In the genomic region with DNA sequence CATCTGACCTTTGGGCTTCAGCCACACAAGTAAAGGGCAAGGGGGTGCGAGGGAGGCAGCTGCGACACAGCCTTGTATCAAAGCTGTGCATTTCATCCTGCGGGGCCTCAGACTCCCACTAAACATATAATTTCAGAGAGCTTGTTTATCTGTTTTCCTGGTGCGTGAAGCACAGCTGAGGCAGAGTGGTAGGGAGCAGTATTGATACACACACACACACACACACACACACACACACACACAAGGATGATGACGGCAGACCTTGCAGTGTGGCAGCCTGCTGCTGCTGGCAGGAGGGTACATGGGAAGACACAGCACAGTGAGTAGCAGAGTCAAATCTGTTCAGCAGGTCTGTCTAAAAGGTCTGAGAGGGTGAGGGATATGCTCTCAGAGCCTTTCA, we compare ENCODE assay signal across 28 mouse cellular contexts.
DNase-seq lines count a peak whose midpoint lies in the region; ATAC-seq and TF ChIP-seq lines count a peak whose summit lies in the region.
"Had no signal": no experiment of that assay in that cellular context is flagged by ENCODE, and none has a peak within 500 bp of the region (broad histone marks: within the 10 kb centered on the region; RNA-seq: fewer than 3 reads in every experiment).

No protein-coding gene starts in this region.

- no peaks in the 10 kb centered on the region for H3K9me3 ChIP-seq in hindbrain, embryonic 11.5 days (ENCODE audit: control insufficient read depth, low read length)
- H3K9me3 ChIP-seq in hindbrain, embryonic 13.5 days = no peaks in the 10 kb centered on the region
- no peaks in the 10 kb centered on the region for H3K9me3 ChIP-seq in hindbrain, embryonic 12.5 days (replicated peaks)
- H3K9me3 ChIP-seq: embryonic facial prominence, embryonic 13.5 days; limb, embryonic 10.5 days; limb, embryonic 15.5 days; liver, embryonic 13.5 days; megakaryocyte, embryonic 14.5 days; midbrain, embryonic 13.5 days; stomach, embryonic 15.5 days had no signal

- peak; percentile 29 for ATAC-seq in hindbrain, embryonic 11.5 days (ENCODE audit: low FRiP score)
- no peak; the same call in 1 of the 2 replicates for ATAC-seq in hindbrain, embryonic 13.5 days (ENCODE audit: low FRiP score)
- peak; percentile 17; the same call in 1 of the 2 replicates for ATAC-seq in hindbrain, embryonic 12.5 days (ENCODE audit: low FRiP score)
- ATAC-seq: intestine, postnatal 0 days; lung, postnatal 0 days; midbrain, embryonic 13.5 days; Patski had no signal

- no peak overlapping the region for H3K4me3 ChIP-seq in hindbrain, embryonic 11.5 days (ENCODE audit: low read depth, low read length)
- no peak overlapping the region for H3K4me3 ChIP-seq in hindbrain, embryonic 13.5 days
- H3K4me3 ChIP-seq in hindbrain, embryonic 12.5 days = no peak overlapping the region
- H3K4me3 ChIP-seq: embryonic facial prominence, embryonic 13.5 days; limb, embryonic 10.5 days; limb, embryonic 15.5 days; liver, embryonic 13.5 days; megakaryocyte, embryonic 14.5 days; midbrain, embryonic 13.5 days; stomach, embryonic 15.5 days had no signal

- H3K27me3 ChIP-seq in hindbrain, embryonic 11.5 days (ENCODE audit: control insufficient read depth, insufficient read depth, low read length) = no peaks in the 10 kb centered on the region
- H3K27me3 ChIP-seq in hindbrain, embryonic 13.5 days = no peaks in the 10 kb centered on the region
- no peaks in the 10 kb centered on the region for H3K27me3 ChIP-seq in hindbrain, embryonic 12.5 days
- H3K27me3 ChIP-seq: embryonic facial prominence, embryonic 13.5 days; limb, embryonic 15.5 days; liver, embryonic 13.5 days; Patski; stomach, embryonic 15.5 days had no signal

- no peak for TF ChIP-seq POLR2A in brain, embryonic 14.5 days (IDR thresholded peaks at IDR 0.05; ENCODE audit: borderline replicate concordance, extremely low read depth, insufficient read depth, insufficient read length, poor library complexity, severe bottlenecking)

- 0 out of 2 replicates have a peak overlapping the region, but pooled peaks have one; percentile 18 for H3K27ac ChIP-seq in hindbrain, embryonic 11.5 days (ENCODE audit: low read depth, low read length)
- no peak overlapping the region for H3K27ac ChIP-seq in hindbrain, embryonic 13.5 days
- no peak overlapping the region for H3K27ac ChIP-seq in hindbrain, embryonic 12.5 days
- H3K27ac ChIP-seq: embryonic facial prominence, embryonic 13.5 days; limb, embryonic 10.5 days; limb, embryonic 15.5 days; liver, embryonic 13.5 days; midbrain, embryonic 13.5 days; stomach, embryonic 15.5 days had no signal

- no peak overlapping the region for H3K9ac ChIP-seq in hindbrain, embryonic 11.5 days (ENCODE audit: low read depth, low read length)
- no peak overlapping the region for H3K9ac ChIP-seq in hindbrain, embryonic 13.5 days
- H3K9ac ChIP-seq in hindbrain, embryonic 12.5 days = no peak overlapping the region
- H3K9ac ChIP-seq: embryonic facial prominence, embryonic 13.5 days; limb, embryonic 15.5 days; liver, embryonic 13.5 days; midbrain, embryonic 13.5 days; stomach, embryonic 15.5 days had no signal

- peak; percentile 24 for DNase-seq in embryo, embryonic 10 days (ENCODE audit: low spot score)
- DNase-seq in embryo, embryonic 11 days = no peak
- peak; percentile 31 for DNase-seq in hindbrain, embryonic 11.5 days (ENCODE audit: low spot score)
- DNase-seq in brain, embryonic 14.5 days (ENCODE audit: low read depth) = peak; percentile 61
- DNase-seq in heart, adult 8-10 months (ENCODE audit: low spot score) = no peak
- DNase-seq: adrenal gland, postnatal 10 days; cerebellum, postnatal 36 days; gastrocnemius, postnatal 25 days; heart, adult 11 months; heart, postnatal 36 days; kidney, adult 9 months; kidney, postnatal 14 days; liver, embryonic 13.5 days; lung, adult 18-20 months; lung, postnatal 4 days; right cerebral cortex, postnatal 25 days had no signal

- no peak overlapping the region for H3K4me2 ChIP-seq in hindbrain, embryonic 11.5 days (replicated peaks; ENCODE audit: low read depth, low read length)
- no peak overlapping the region for H3K4me2 ChIP-seq in hindbrain, embryonic 13.5 days
- no peak overlapping the region for H3K4me2 ChIP-seq in hindbrain, embryonic 12.5 days (replicated peaks)
- H3K4me2 ChIP-seq: embryonic facial prominence, embryonic 13.5 days; heart, embryonic 11.5 days; limb, embryonic 15.5 days; liver, embryonic 13.5 days; midbrain, embryonic 13.5 days; stomach, embryonic 15.5 days had no signal

- no peaks in the 10 kb centered on the region; the same call in 1 of the 2 replicates for H3K4me1 ChIP-seq in hindbrain, embryonic 11.5 days (replicated peaks; ENCODE audit: control insufficient read depth, insufficient read depth, low read length)
- H3K4me1 ChIP-seq in hindbrain, embryonic 13.5 days (replicated peaks) = peaks cover 27% of the 10 kb centered on the region
- H3K4me1 ChIP-seq in hindbrain, embryonic 12.5 days = peaks cover 24% of the 10 kb centered on the region

- WGBS in hindbrain, embryonic 11.5 days = 23% methylated on average over 5 of the region's 5 CpGs
- WGBS in hindbrain, embryonic 13.5 days = 16% methylated on average over 5 of the region's 5 CpGs
- 25% methylated on average over 5 of the region's 5 CpGs for WGBS in hindbrain, embryonic 12.5 days

- no peaks in the 10 kb centered on the region for H3K36me3 ChIP-seq in hindbrain, embryonic 11.5 days (ENCODE audit: control insufficient read depth, insufficient read depth, low read length)
- H3K36me3 ChIP-seq in hindbrain, embryonic 13.5 days = no peaks in the 10 kb centered on the region
- no peaks in the 10 kb centered on the region for H3K36me3 ChIP-seq in hindbrain, embryonic 12.5 days
- H3K36me3 ChIP-seq: embryonic facial prominence, embryonic 13.5 days; limb, embryonic 10.5 days; limb, embryonic 15.5 days; liver, embryonic 13.5 days; midbrain, embryonic 13.5 days; stomach, embryonic 15.5 days had no signal

- TF ChIP-seq CTCF in brain, embryonic 14.5 days (IDR thresholded peaks at IDR 0.05; ENCODE audit: borderline replicate concordance, extremely low read depth, insufficient read depth, insufficient read length) = no peak

Comparison
In these comparisons a context has a peak if more than half of its experiments do, and no peak if none do; other contexts are left out.
1. DNase-seq: peak in embryo, embryonic 10 days (single experiment), hindbrain, embryonic 11.5 days (single experiment) and brain, embryonic 14.5 days (single experiment); none in embryo, embryonic 11 days (single experiment) and heart, adult 8-10 months (single experiment).